Mouse (Mus musculus) limb, embryonic 14.5 days (tissue): ENCODE results near the gene Sympk. TPM values are rescaled to one million over a fixed set of nuclear protein-coding genes. Genes with fewer than 3 reads are reported as not detected.

Source experiments
- ATAC-seq: fragments of 200-750 bp; cut with Nextera tagmentation; 2 replicates; pipeline ENCODE4 v1.8.0; 2017; ENCODE audit warnings: low read depth, moderate number of reproducible peaks, moderate TSS enrichment; ENCODE audit not compliant: low FRiP score
- DNase-seq: peaks from one replicate; pipeline ENCODE4 v3.0.0-alpha.2; 2015; ENCODE audit warnings: low spot score
- H3K27ac ChIP-seq: fragments of 300-500 bp; sonication (generic); replicated peaks from 2 replicates; pipeline ENCODE4 v1.5.1; 2014; ENCODE audit warnings: low read depth, mild to moderate bottlenecking, low read length, moderate library complexity, mixed read lengths
- H3K27me3 ChIP-seq: fragments of 300-500 bp; sonication (generic); 2 replicates; pipeline ENCODE4 v1.6.1; 2014; ENCODE audit warnings: low read length, mixed read lengths; ENCODE audit not compliant: control insufficient read depth, insufficient read depth
- H3K36me3 ChIP-seq: fragments of 300-500 bp; sonication (generic); 2 replicates; pipeline ENCODE4 v1.6.1; 2014; ENCODE audit warnings: mild to moderate bottlenecking, low read length, moderate library complexity, mixed read lengths; ENCODE audit not compliant: control insufficient read depth, insufficient read depth
- H3K4me1 ChIP-seq: fragments of 300-500 bp; sonication (generic); 2 replicates; pipeline ENCODE4 v1.6.1; 2014; ENCODE audit warnings: antibody characterized with exemption, low read length, mixed read lengths; ENCODE audit not compliant: control insufficient read depth, insufficient read depth
- H3K4me2 ChIP-seq: fragments of 300-500 bp; sonication (generic); replicated peaks from 2 replicates; pipeline ENCODE4 v1.6.1; 2014; ENCODE audit warnings: low read depth, mild to moderate bottlenecking, low read length, moderate library complexity; ENCODE audit not compliant: severe bottlenecking
- H3K4me3 ChIP-seq: fragments of 300-500 bp; sonication (generic); replicated peaks from 2 replicates; pipeline ENCODE4 v1.5.1; 2014; ENCODE audit warnings: low read length
- H3K9ac ChIP-seq: fragments of 300-500 bp; sonication (generic); 2 replicates; pipeline ENCODE4 v1.6.1; 2014; ENCODE audit warnings: mild to moderate bottlenecking, low read depth, low read length, moderate library complexity; ENCODE audit not compliant: severe bottlenecking
- H3K9me3 ChIP-seq: fragments of 300-500 bp; sonication (generic); 2 replicates; pipeline ENCODE4 v1.6.1; 2016; ENCODE audit warnings: low read length; ENCODE audit not compliant: control insufficient read depth
- POLR2A ChIP-seq: fragments of 200-500 bp; IDR thresholded peaks from 2 replicates; pipeline ENCODE4 v1.8.0; 2012; ENCODE audit warnings: inconsistent platforms, mild to moderate bottlenecking, moderate library complexity, borderline replicate concordance; ENCODE audit not compliant: insufficient read depth, insufficient read length; ENCODE audit errors: extremely low read depth
- WGBS: fragments of 180-500 bp; shearing (Covaris S2); extraction: QIAGEN DNeasy Blood & Tissue Kit; methylation state at CpG from one replicate; pipeline ENCODE4 v1.1.7; 2014; 5-methylcytosine and 5-hydroxymethylcytosine counted together
- polyA plus RNA-seq, 2 experiments: library from polyadenylated mRNA; depleted of rRNA in 1 of 2; stranded (reverse) in 1 of 2; unstranded in 1 of 2; fragments of >200 nt; fragmentation: Nextera tagmentation in 1 of 2; extraction: Ambion mirVana in 1 of 2; gene quantifications; 2 replicates each; pipeline versions ENCODE4 v1.2.1 to v1.2.3; 2012 to 2014

Gene Sympk
- polyA plus RNA-seq, 2 experiments = 23.0 to 97.0 TPM

DNA sequence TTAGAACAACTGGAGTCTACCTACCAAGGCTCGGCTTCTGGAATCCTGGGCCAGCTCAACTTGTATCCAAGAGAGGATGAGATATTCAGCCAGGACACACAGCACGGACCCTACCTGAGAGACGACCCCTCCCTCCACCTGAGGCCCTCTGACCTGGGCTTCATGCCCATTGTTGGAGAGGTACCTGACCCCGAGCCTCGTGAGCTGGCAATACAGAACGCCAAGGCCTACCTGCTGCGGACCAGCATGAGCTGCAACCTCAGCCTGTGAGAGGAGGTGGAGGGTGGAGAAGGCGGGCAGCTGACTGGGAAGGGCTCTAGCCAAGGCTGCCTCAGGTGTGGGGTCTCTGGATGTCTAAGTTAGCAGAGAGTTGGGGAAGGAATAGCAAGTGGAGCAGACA is 30.9 kb downstream of the Sympk start:
- no peak overlapping the region for H3K27ac ChIP-seq
- no peak for ATAC-seq
- H3K27me3 ChIP-seq = no peaks in the 10 kb centered on the region
- H3K36me3 ChIP-seq = peaks cover 29% of the 10 kb centered on the region
- TF ChIP-seq POLR2A = no peak
- DNase-seq = no peak
- H3K9ac ChIP-seq = no peak overlapping the region
- H3K4me1 ChIP-seq = no peaks in the 10 kb centered on the region
- 81% methylated on average over 8 of the region's 8 CpGs for WGBS
- no peak overlapping the region for H3K4me2 ChIP-seq
- no peak overlapping the region for H3K4me3 ChIP-seq
- H3K9me3 ChIP-seq = no peaks in the 10 kb centered on the region

DNA sequence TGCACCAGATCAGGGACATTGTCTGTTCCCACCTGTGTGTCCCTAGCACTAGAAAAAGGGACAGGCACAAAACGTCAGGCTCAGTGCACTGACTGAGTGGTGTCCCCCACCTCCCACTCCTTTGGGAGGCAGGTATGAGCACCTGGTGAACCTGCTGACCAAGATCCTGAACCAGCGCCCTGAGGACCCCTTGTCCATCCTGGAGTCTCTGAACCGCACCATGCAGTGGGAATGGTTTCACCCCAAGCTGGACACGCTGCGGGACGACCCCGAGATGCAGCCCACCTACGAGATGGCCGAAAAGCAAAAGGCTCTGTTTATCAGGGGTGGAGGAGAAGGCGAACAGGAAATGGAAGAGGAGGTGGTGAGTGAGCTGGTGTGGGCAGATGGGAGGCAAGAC is 33.2 kb downstream of the Sympk start:
- TF ChIP-seq POLR2A = no peak
- no peak overlapping the region for H3K4me2 ChIP-seq
- H3K27ac ChIP-seq = no peak overlapping the region
- 88% methylated on average over 10 of the region's 10 CpGs for WGBS
- H3K9ac ChIP-seq = no peak overlapping the region
- no peaks in the 10 kb centered on the region for H3K4me1 ChIP-seq
- no peak overlapping the region for H3K4me3 ChIP-seq
- H3K27me3 ChIP-seq = no peaks in the 10 kb centered on the region
- no peak for DNase-seq
- ATAC-seq = no peak
- H3K9me3 ChIP-seq = no peaks in the 10 kb centered on the region
- peaks cover 6% of the 10 kb centered on the region for H3K36me3 ChIP-seq

DNA sequence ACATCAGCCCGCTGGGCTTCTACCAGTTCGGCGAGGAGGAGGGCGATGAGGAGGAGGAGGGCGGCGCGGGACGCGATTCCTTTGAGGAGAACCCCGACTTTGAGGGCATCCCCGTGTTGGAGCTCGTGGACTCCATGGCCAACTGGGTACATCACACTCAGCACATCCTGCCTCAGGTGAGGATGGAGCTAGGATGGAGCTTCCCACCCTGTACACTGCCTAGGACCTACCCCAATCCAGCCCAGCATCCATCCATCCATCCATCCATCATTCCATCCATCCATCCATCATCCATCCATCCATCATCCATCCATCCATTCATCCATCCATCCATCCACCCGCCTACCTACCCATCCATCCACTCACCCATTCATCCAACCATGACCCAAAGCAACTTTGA is 41.7 kb downstream of the Sympk start:
- Histone ChIP-seq H3K27ac (no peak overlapping the region), H3K9me3 (no peaks in the 10 kb centered on the region), H3K36me3 (no peaks in the 10 kb centered on the region), H3K4me2 (peak overlapping the region; percentile 25; the same call in 1 of the 2 replicates), H3K27me3 (peaks cover 31% of the 10 kb centered on the region), H3K4me3 (peak overlapping the region; percentile 14), H3K4me1 (no peaks in the 10 kb centered on the region), H3K9ac (no peak overlapping the region)
- no peak for ATAC-seq
- WGBS = 44% methylated on average over 13 of the region's 13 CpGs
- no peak for TF ChIP-seq POLR2A
- no peak for DNase-seq

- Histone ChIP-seq H3K4me2 (no peak overlapping the region), H3K27ac (no peak overlapping the region), H3K9ac (no peak overlapping the region), H3K4me3 (no peak overlapping the region), H3K27me3 (peaks cover 31% of the 10 kb centered on the region), H3K9me3 (no peaks in the 10 kb centered on the region), H3K36me3 (no peaks in the 10 kb centered on the region), H3K4me1 (no peaks in the 10 kb centered on the region)
- no peak for ATAC-seq
- WGBS = 40% methylated on average over 14 of the region's 14 CpGs
- no peak for TF ChIP-seq POLR2A
- DNase-seq = no peak
Observed at GRCm38 (mm10) chr7:19067063-19067462, 42.9 kb downstream of the Sympk start.

GRCm38 (mm10) chr7:19067935-19068334 is 43.8 kb downstream of the Sympk start:
- H3K27me3 ChIP-seq = peaks cover 31% of the 10 kb centered on the region
- ATAC-seq = no peak
- DNase-seq = no peak
- no peak overlapping the region for H3K4me2 ChIP-seq
- H3K36me3 ChIP-seq = no peaks in the 10 kb centered on the region
- H3K27ac ChIP-seq = no peak overlapping the region
- H3K4me1 ChIP-seq = no peaks in the 10 kb centered on the region
- TF ChIP-seq POLR2A = no peak
- WGBS = 71% methylated on average over 9 of the region's 14 CpGs
- H3K9ac ChIP-seq = no peak overlapping the region
- H3K4me3 ChIP-seq = no peak overlapping the region
- H3K9me3 ChIP-seq = no peaks in the 10 kb centered on the region

- WGBS = 9% methylated on average over 2 of the region's 2 CpGs
- peak; percentile 81 for DNase-seq
Observed at GRCm38 (mm10) chr7:19068707-19069106, 44.5 kb downstream of the Sympk start.

More at GRCm38 (mm10) chr7:19068707-19069106, 44.5 kb downstream of the Sympk start:
- peaks cover 31% of the 10 kb centered on the region for H3K27me3 ChIP-seq
- no peak overlapping the region for H3K4me2 ChIP-seq
- no peak overlapping the region for H3K27ac ChIP-seq
- no peak overlapping the region for H3K9ac ChIP-seq
- no peaks in the 10 kb centered on the region for H3K36me3 ChIP-seq
- H3K4me3 ChIP-seq = no peak overlapping the region
- TF ChIP-seq POLR2A = no peak
- no peaks in the 10 kb centered on the region for H3K9me3 ChIP-seq
- no peak for ATAC-seq
- no peaks in the 10 kb centered on the region for H3K4me1 ChIP-seq
